Comparison of ENCODE assay signal across 14 mouse cellular contexts in the genomic region with DNA sequence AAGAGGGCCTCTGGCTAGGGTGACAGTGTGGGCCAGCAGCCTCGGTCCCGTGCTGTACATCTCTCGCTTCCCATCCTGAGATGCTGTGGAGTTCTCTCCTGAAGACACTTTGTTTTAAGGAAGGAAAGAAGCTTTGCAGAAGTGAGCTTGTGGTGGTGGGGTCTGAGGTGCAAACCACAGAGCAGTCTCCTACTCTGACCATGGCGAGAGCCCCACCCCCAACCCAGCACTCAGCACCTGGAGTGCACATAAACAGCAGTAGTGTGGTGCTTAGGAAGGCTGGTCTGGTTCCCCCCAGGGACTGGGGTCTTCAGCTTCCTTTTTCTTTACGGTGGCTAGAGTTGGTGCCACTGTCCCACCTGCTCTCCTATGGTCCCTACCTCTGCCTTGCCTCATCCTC. TPM values are rescaled to one million over a fixed set of nuclear protein-coding genes. Genes with fewer than 3 reads are reported as not detected.
A peak's percentile ranks its signal among the peaks of the same experiment; 100 is the strongest.
DNase-seq lines count a peak whose midpoint lies in the region; ATAC-seq and TF ChIP-seq lines count a peak whose summit lies in the region.
"Had no signal": no experiment of that assay in that cellular context is flagged by ENCODE, and none has a peak within 500 bp of the region (broad histone marks: within the 10 kb centered on the region; RNA-seq: fewer than 3 reads in every experiment).

No protein-coding gene starts in this region.

- intact Hi-C loops in left cerebral cortex, postnatal 25 days (cut with DNase I): no loop called here

- peaks cover 21% of the 10 kb centered on the region; the same call in 1 of the 2 replicates for H3K36me3 ChIP-seq in heart, embryonic 15.5 days
- peaks cover 49% of the 10 kb centered on the region for H3K36me3 ChIP-seq in heart, embryonic 10.5 days
- peaks cover 51% of the 10 kb centered on the region for H3K36me3 ChIP-seq in liver, embryonic 12.5 days
- peaks cover 8% of the 10 kb centered on the region for H3K36me3 ChIP-seq in stomach, postnatal 0 days (ENCODE audit: control insufficient read depth, insufficient read depth, low read length)
- peaks cover 30% of the 10 kb centered on the region for H3K36me3 ChIP-seq in kidney, embryonic 15.5 days

- peaks cover 11% of the 10 kb centered on the region for H3K4me1 ChIP-seq in heart, embryonic 15.5 days (replicated peaks)
- H3K4me1 ChIP-seq in heart, embryonic 10.5 days: peaks cover 16% of the 10 kb centered on the region
- peaks cover 64% of the 10 kb centered on the region for H3K4me1 ChIP-seq in liver, embryonic 12.5 days
- H3K4me1 ChIP-seq in stomach, postnatal 0 days (replicated peaks; ENCODE audit: control insufficient read depth, insufficient read depth): no peaks in the 10 kb centered on the region
- no peaks in the 10 kb centered on the region; the same call in 1 of the 2 replicates for H3K4me1 ChIP-seq in kidney, embryonic 15.5 days
- H3K4me1 ChIP-seq: forebrain, embryonic 10.5 days had no signal

- TF ChIP-seq EP300 in stomach, postnatal 0 days (optimal IDR thresholded peaks at IDR 0.05): no peak

- WGBS in heart, embryonic 15.5 days: 79% methylated on average over 5 of the region's 5 CpGs
- 80% methylated on average over 5 of the region's 5 CpGs for WGBS in heart, embryonic 10.5 days
- 30% methylated on average over 5 of the region's 5 CpGs for WGBS in liver, embryonic 12.5 days (ENCODE audit: insufficient replicate concordance)
- 88% methylated on average over 5 of the region's 5 CpGs for WGBS in stomach, postnatal 0 days
- 92% methylated on average over 5 of the region's 5 CpGs for WGBS in kidney, embryonic 15.5 days

- ATAC-seq in heart, embryonic 15.5 days (replicated peaks; ENCODE audit: insufficient number of reproducible peaks, insufficient read depth, low FRiP score, low read depth): no peak
- no peak for ATAC-seq in liver, embryonic 12.5 days
- no peak for ATAC-seq in stomach, postnatal 0 days (ENCODE audit: low FRiP score, low TSS enrichment)
- ATAC-seq in kidney, embryonic 15.5 days (replicated peaks; ENCODE audit: low FRiP score): no peak

- no peak for DNase-seq in heart, embryonic 10.5 days (ENCODE audit: low spot score)
- peak; percentile 22 to 25 for DNase-seq in spleen, postnatal 36 days (ENCODE audit: low spot score in 2 of 2)
- DNase-seq in spleen, postnatal 4 days (ENCODE audit: low spot score in 2 of 2): no peak
- no peak for DNase-seq in stomach, postnatal 0 days (ENCODE audit: low spot score)
- no peak for DNase-seq in left cerebral cortex, postnatal 25 days (ENCODE audit: low spot score in 2 of 2)
- DNase-seq: cerebellum, postnatal 10 days; lung, embryonic 14.5 days had no signal

- no peaks in the 10 kb centered on the region for H3K9me3 ChIP-seq in heart, embryonic 15.5 days (replicated peaks)
- no peaks in the 10 kb centered on the region for H3K9me3 ChIP-seq in heart, embryonic 10.5 days
- H3K9me3 ChIP-seq in liver, embryonic 12.5 days (replicated peaks): no peaks in the 10 kb centered on the region
- no peaks in the 10 kb centered on the region for H3K9me3 ChIP-seq in stomach, postnatal 0 days (ENCODE audit: control insufficient read depth, low read length)
- no peaks in the 10 kb centered on the region for H3K9me3 ChIP-seq in kidney, embryonic 15.5 days (replicated peaks)
- H3K9me3 ChIP-seq: forebrain, embryonic 10.5 days had no signal

- no peaks in the 10 kb centered on the region for H3K27me3 ChIP-seq in heart, embryonic 15.5 days
- H3K27me3 ChIP-seq in heart, embryonic 10.5 days (ENCODE audit: insufficient read depth, poor library complexity, severe bottlenecking): no peaks in the 10 kb centered on the region
- no peaks in the 10 kb centered on the region for H3K27me3 ChIP-seq in liver, embryonic 12.5 days (replicated peaks)
- no peaks in the 10 kb centered on the region for H3K27me3 ChIP-seq in stomach, postnatal 0 days (ENCODE audit: control insufficient read depth, insufficient read depth, low read length)
- H3K27me3 ChIP-seq in kidney, embryonic 15.5 days: no peaks in the 10 kb centered on the region

- no peak for TF ChIP-seq CTCF in stomach, postnatal 0 days (IDR thresholded peaks at IDR 0.05; ENCODE audit: low read depth)

- H3K4me2 ChIP-seq in heart, embryonic 15.5 days: no peak overlapping the region
- 0 out of 2 replicates have a peak overlapping the region, but pooled peaks have one; percentile 5 for H3K4me2 ChIP-seq in liver, embryonic 12.5 days
- H3K4me2 ChIP-seq in stomach, postnatal 0 days (replicated peaks; ENCODE audit: low read depth): no peak overlapping the region
- no peak overlapping the region for H3K4me2 ChIP-seq in kidney, embryonic 15.5 days
- H3K4me2 ChIP-seq: lung, embryonic 14.5 days; midbrain, embryonic 11.5 days had no signal

- H3K9ac ChIP-seq in heart, embryonic 15.5 days: no peak overlapping the region
- H3K9ac ChIP-seq in liver, embryonic 12.5 days: peak overlapping the region; percentile 19; the same call in 1 of the 2 replicates
- H3K9ac ChIP-seq in stomach, postnatal 0 days (ENCODE audit: low read length): 0 out of 2 replicates have a peak overlapping the region, but pooled peaks have one; percentile 4
- H3K9ac ChIP-seq in kidney, embryonic 15.5 days: no peak overlapping the region
- H3K9ac ChIP-seq: lung, embryonic 14.5 days had no signal

- H3K4me3 ChIP-seq in heart, embryonic 15.5 days: no peak overlapping the region
- H3K4me3 ChIP-seq in heart, embryonic 10.5 days: no peak overlapping the region
- no peak overlapping the region for H3K4me3 ChIP-seq in liver, embryonic 12.5 days
- H3K4me3 ChIP-seq in stomach, postnatal 0 days (ENCODE audit: low read depth, low read length): no peak overlapping the region
- no peak overlapping the region for H3K4me3 ChIP-seq in kidney, embryonic 15.5 days (replicated peaks)
- H3K4me3 ChIP-seq: forebrain, embryonic 10.5 days; myocyte had no signal

- H3K27ac ChIP-seq in heart, embryonic 15.5 days: peak overlapping the region; percentile 67
- H3K27ac ChIP-seq in heart, embryonic 10.5 days: no peak overlapping the region; the same call in 1 of the 2 replicates
- peak overlapping the region; percentile 75 for H3K27ac ChIP-seq in liver, embryonic 12.5 days
- H3K27ac ChIP-seq in stomach, postnatal 0 days (replicated peaks): peak overlapping the region; percentile 53; the same call in 1 of the 2 replicates
- H3K27ac ChIP-seq in kidney, embryonic 15.5 days: no peak overlapping the region
- H3K27ac ChIP-seq: forebrain, embryonic 10.5 days had no signal

RNA-seq across cellular contexts. Expression of a gene that starts 6.2 kb away (rescaled TPM):
- polyA plus RNA-seq in heart, embryonic 15.5 days (2015; fragmentation: Nextera tagmentation; extraction: Ambion mirVana): 0.48 and 1.9 TPM in 2 replicates
- polyA plus RNA-seq in heart, embryonic 10.5 days (2016; fragmentation: Nextera tagmentation; extraction: Ambion mirVana): 0.26 and 5.0 TPM in 2 replicates
- polyA plus RNA-seq in liver, embryonic 12.5 days (2016; fragmentation: Nextera tagmentation; extraction: Ambion mirVana): 43.3 and 44.1 TPM in 2 replicates
- 1.6 and 2.5 TPM in 2 replicates for polyA plus RNA-seq in stomach, postnatal 0 days (2015; fragmentation: Nextera tagmentation; extraction: Ambion mirVana)
- total RNA-seq in left cerebral cortex, postnatal 25 days (2021): 1 to 10 TPM; 1.1 TPM
- polyA plus RNA-seq in kidney, embryonic 15.5 days (2015; fragmentation: Nextera tagmentation; extraction: Ambion mirVana): 2.6 and 3.6 TPM in 2 replicates
- polyA plus RNA-seq: embryonic facial prominence, embryonic 11.5 days had no signal

RNA-seq across cellular contexts. Expression of a gene that starts 21.4 kb away (rescaled TPM):
- 11.3 and 12.9 TPM in 2 replicates for polyA plus RNA-seq in heart, embryonic 15.5 days (2015; fragmentation: Nextera tagmentation; extraction: Ambion mirVana)
- polyA plus RNA-seq in heart, embryonic 10.5 days (2016; fragmentation: Nextera tagmentation; extraction: Ambion mirVana): 2.3 and 4.4 TPM in 2 replicates
- 0.07 TPM in 1 of 2 replicates, not detected in the other for polyA plus RNA-seq in liver, embryonic 12.5 days (2016; fragmentation: Nextera tagmentation; extraction: Ambion mirVana)
- polyA plus RNA-seq in stomach, postnatal 0 days (2015; fragmentation: Nextera tagmentation; extraction: Ambion mirVana): 0.72 and 1.0 TPM in 2 replicates
- 10 to 100 TPM; 19.6 to 20.0 TPM for total RNA-seq in left cerebral cortex, postnatal 25 days (2021)
- 1.1 TPM in 2 replicates for polyA plus RNA-seq in kidney, embryonic 15.5 days (2015; fragmentation: Nextera tagmentation; extraction: Ambion mirVana)

Comparison
In these comparisons a context has a peak if more than half of its experiments do, and no peak if none do; other contexts are left out.
1. H3K27ac ChIP-seq: peak in heart, embryonic 15.5 days (single experiment), liver, embryonic 12.5 days (single experiment) and stomach, postnatal 0 days (single experiment); none in heart, embryonic 10.5 days (single experiment) and kidney, embryonic 15.5 days (single experiment).
2. DNase-seq: peak in spleen, postnatal 36 days (2 of 2); none in heart, embryonic 10.5 days (single experiment), spleen, postnatal 4 days (0 of 2), stomach, postnatal 0 days (single experiment) and left cerebral cortex, postnatal 25 days (0 of 2).
3. H3K9ac ChIP-seq: peak in liver, embryonic 12.5 days (single experiment) and stomach, postnatal 0 days (single experiment); none in heart, embryonic 15.5 days (single experiment) and kidney, embryonic 15.5 days (single experiment).